Mouse (Mus musculus): ENCODE data around the gene Polm. TPM values are rescaled to one million over a fixed set of nuclear protein-coding genes. Genes with fewer than 3 reads are reported as not detected.

Gene Polm
- total RNA-seq (2023): 39.0 TPM

GRCm38 (mm10) chr11:5837251-5838246, at the start of gene Polm:
TSS of gene Polm (minus strand) at chr11:5838016.

DNA sequence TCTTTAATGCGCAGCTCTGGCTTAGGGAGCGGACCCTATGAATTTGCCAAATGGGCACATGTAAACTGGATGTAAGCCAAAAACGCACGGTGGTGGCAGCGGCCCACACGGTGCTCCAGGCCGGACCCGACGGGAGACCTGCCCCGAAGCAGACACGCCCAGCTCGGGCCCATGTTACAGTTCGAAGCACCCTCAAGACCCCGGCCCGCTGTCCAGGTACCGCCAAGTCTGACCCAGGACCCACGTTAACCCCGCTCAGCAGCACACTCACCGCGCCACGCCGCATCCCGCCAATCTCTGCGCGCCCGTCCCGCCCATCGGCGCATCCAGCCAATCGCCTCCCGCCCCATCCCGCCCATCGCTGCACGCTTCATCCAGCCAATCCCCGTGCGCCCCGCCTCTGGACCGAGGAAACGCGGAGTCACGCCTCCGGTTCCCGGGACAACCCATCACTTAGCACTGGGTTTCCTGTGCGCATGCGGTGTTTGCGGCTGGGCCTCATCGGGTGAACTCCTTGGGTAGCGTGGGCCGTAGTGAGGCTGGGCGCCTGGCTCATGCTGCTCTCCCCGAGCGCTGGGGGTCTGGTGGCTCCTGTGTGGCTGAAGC, 40.2 kb upstream of the Polm start, which contains the start of gene Pold2:
Pold2 (minus strand) TSS at position 372 of the 606 bp plus-strand sequence.

DNA sequence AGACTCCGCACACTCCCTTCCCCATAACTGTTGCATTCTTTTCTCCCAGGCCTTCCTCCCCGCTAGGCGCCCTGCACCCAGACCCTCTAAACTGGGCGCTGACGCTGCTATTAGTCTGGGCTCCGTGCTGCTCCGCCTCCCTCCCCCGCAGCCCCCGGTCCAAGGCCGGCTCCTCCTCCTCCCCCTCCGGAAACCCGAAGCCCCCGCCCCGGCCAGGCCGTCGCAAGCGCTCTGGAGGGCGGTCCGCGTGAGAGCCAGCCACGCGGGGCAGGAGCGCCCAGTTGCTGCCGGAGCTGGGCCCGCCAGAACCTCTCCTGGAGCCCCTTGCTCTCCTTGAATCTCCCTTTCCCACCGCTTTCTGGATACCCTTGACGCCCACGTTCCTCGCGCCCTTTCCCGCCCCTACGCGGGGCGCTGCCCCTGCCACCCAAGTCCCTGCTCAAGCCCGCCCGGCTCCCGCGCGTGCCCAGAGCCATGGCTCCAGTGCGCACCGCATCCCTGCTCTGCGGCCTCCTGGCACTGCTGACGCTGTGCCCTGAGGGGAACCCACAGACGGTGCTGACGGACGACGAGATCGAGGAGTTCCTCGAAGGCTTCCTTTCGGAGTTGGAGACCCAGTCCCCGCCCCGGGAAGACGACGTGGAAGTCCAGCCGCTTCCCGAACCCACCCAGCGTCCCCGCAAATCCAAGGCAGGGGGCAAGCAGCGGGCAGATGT, 24.0 kb upstream of the Polm start, which contains the start of gene Aebp1:
Aebp1 (plus strand) TSS at position 270 of the 716 bp plus-strand sequence.

GRCm38 (mm10) chr11:5803551-5803981, 34.2 kb downstream of the Polm start, which contains the start of gene Pgam2:
TSS of gene Pgam2 (minus strand) at chr11:5803733.

DNA sequence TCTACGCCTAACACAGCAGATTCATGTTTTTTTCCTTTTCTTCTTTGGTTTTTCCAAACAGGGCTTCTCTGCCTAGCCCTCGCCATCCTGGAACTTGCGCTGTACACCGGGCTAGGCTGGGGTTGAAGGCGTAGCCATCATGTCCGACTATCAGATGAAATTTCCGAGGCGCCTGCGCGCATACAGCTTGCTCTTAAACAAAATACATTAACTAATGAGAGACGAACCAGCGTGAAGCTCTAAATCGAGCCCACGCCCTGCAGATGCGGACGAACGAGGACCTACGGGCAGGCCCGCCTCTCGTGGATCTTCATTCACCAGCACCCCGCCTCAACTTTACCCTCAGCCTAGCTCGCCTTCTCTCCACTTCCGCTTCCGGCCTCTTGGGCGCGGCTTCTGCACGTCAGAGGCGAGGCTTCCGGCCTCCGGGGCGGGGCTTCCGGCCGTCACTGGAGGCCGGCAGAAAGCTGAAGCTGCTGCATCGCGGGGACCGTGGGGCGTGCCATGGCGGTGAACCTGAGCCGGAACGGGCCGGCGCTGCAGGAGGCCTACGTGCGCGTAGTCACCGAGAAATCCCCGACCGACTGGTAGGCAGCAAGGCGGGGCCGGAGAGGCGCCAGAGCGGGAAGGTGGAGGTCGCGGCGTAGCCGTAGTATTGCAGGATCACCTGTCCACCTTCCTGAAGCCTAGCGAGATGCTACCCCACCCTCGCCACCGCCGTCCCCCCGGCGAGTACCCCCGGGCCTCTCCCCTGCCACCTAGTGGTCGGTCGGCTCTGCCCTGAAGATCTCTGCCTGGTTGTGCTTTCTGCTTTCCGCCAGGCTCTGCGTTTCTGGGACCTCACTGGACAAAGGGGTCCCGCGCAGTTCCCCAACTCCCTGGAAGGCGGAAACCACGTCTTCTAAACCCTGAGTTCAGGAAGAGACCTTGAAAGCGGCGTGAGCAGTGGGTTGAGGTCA, 49.5 kb downstream of the Polm start, which contains the start of gene Dbnl:
Dbnl (plus strand) TSS at position 433 of the 959 bp plus-strand sequence.

Other genes starting within 250 kb of the Polm start
- gene Mrps24, start 122.3 kb downstream of the Polm start, total RNA-seq (2023): 64.1 TPM
- 30.3 TPM for gene Urgcp, start 75.6 kb downstream of the Polm start, total RNA-seq (2023)
- gene Dbnl, start 49.5 kb downstream of the Polm start, total RNA-seq (2023): 108 TPM
- gene Pgam2, start 34.3 kb downstream of the Polm start, total RNA-seq (2023): not detected
- gene Aebp1, start 23.9 kb upstream of the Polm start, total RNA-seq (2023): 4.2 TPM
- gene Pold2, start 40.3 kb upstream of the Polm start, total RNA-seq (2023): 58.2 TPM
- gene Myl7, start 60.8 kb upstream of the Polm start, total RNA-seq (2023): not detected
- gene Gck, start 112.1 kb upstream of the Polm start, total RNA-seq (2023): not detected
- 65.9 TPM for gene Ykt6, start 117.7 kb upstream of the Polm start, total RNA-seq (2023)
- gene Camk2b, start 228.3 kb upstream of the Polm start, total RNA-seq (2023): 11.5 TPM